Mouse (Mus musculus) NIH3T3 (cell line): ENCODE measurements around the gene Slc17a2.

ENCODE experiments used
- DNase-seq: peaks from one replicate; pipeline ENCODE4 v3.0.0-alpha.2; 2012; ENCODE audit warnings: low read depth

The Slc17a2 gene

GRCm38 (mm10) chr13:23792520-23792919, 14.3 kb upstream of the Slc17a2 start:
- DNase-seq, result peak; percentile 80

GRCm38 (mm10) chr13:23799405-23799804, 7.4 kb upstream of the Slc17a2 start:
- DNase-seq, result no peak

- DNase-seq, result no peak
Observed at GRCm38 (mm10) chr13:23804532-23804931, 2.3 kb upstream of the Slc17a2 start.

GRCm38 (mm10) chr13:23816148-23816547, 9.4 kb downstream of the Slc17a2 start:
- peak; percentile 16 for DNase-seq

- DNase-seq, result no peak
Observed at GRCm38 (mm10) chr13:23820179-23820940, 13.6 kb downstream of the Slc17a2 start.

GRCm38 (mm10) chr13:23822213-23822612, 15.4 kb downstream of the Slc17a2 start:
- DNase-seq, result no peak

- no peak for DNase-seq
Observed at GRCm38 (mm10) chr13:23826606-23827005, 19.8 kb downstream of the Slc17a2 start.

- DNase-seq, result peak; percentile 72
Observed at GRCm38 (mm10) chr13:23833053-23833452, 26.3 kb downstream of the Slc17a2 start.

GRCm38 (mm10) chr13:23834836-23835235, 28.0 kb downstream of the Slc17a2 start:
- DNase-seq, result no peak

- DNase-seq, result no peak
Observed at GRCm38 (mm10) chr13:23836630-23837029, 29.8 kb downstream of the Slc17a2 start.

- DNase-seq, result no peak
Observed at GRCm38 (mm10) chr13:23839308-23839707, 32.5 kb downstream of the Slc17a2 start, which contains the start of gene Slc17a3. TSS of gene Slc17a3 (plus strand) at chr13:23839434.

GRCm38 (mm10) chr13:23845851-23846250, 39.1 kb downstream of the Slc17a2 start:
- DNase-seq, result no peak

GRCm38 (mm10) chr13:23849299-23849698, 42.5 kb downstream of the Slc17a2 start:
- DNase-seq, result no peak

GRCm38 (mm10) chr13:23856401-23856800, 49.6 kb downstream of the Slc17a2 start:
- DNase-seq, result no peak

- no peak for DNase-seq
Observed at GRCm38 (mm10) chr13:23861815-23862214, 55.0 kb downstream of the Slc17a2 start.

GRCm38 (mm10) chr13:23864711-23865110, 57.9 kb downstream of the Slc17a2 start:
- DNase-seq, result no peak

GRCm38 (mm10) chr13:23866086-23866710, 59.4 kb downstream of the Slc17a2 start:
- no peak for DNase-seq

GRCm38 (mm10) chr13:23867000-23867399, 60.2 kb downstream of the Slc17a2 start:
- no peak for DNase-seq

- DNase-seq, result no peak
Observed at GRCm38 (mm10) chr13:23867405-23867804, 60.6 kb downstream of the Slc17a2 start, which contains the start of gene Slc17a1. TSS of gene Slc17a1 (plus strand) at chr13:23867750.

GRCm38 (mm10) chr13:23868790-23869533, 62.2 kb downstream of the Slc17a2 start:
- DNase-seq, result no peak

GRCm38 (mm10) chr13:23869996-23870395, 63.2 kb downstream of the Slc17a2 start:
- no peak for DNase-seq

GRCm38 (mm10) chr13:23873141-23873540, 66.3 kb downstream of the Slc17a2 start:
- no peak for DNase-seq
